ENCODE assay signal across 12 mouse cellular contexts in genomic region chr9:44067960-44068330, GRCm38 (mm10). TPM values are rescaled to one million over a fixed set of nuclear protein-coding genes. Genes with fewer than 3 reads are reported as not detected.
DNase-seq lines count a peak whose midpoint lies in the region; ATAC-seq and TF ChIP-seq lines count a peak whose summit lies in the region.
"Had no signal": no experiment of that assay in that cellular context is flagged by ENCODE, and none has a peak within 500 bp of the region (broad histone marks: within the 10 kb centered on the region; RNA-seq: fewer than 3 reads in every experiment).

No protein-coding gene starts in this region.

- no peak overlapping the region for H3K4me3 ChIP-seq in forebrain, postnatal 0 days (ENCODE audit: low read depth, low read length)
- no peak overlapping the region for H3K4me3 ChIP-seq in forebrain, embryonic 14.5 days (ENCODE audit: low read depth, low read length)
- H3K4me3 ChIP-seq in limb, embryonic 12.5 days (replicated peaks), result no peak overlapping the region
- no peak overlapping the region for H3K4me3 ChIP-seq in limb, embryonic 10.5 days
- peak overlapping the region; percentile 93; the same call in 1 of the 2 replicates for H3K4me3 ChIP-seq in cortical plate, adult 2 months (ENCODE audit: insufficient read depth, low read length)
- peak overlapping the region; percentile 57 for H3K4me3 ChIP-seq in limb, embryonic 13.5 days

- H3K4me1 ChIP-seq in forebrain, postnatal 0 days (ENCODE audit: insufficient read depth), result peaks cover 7% of the 10 kb centered on the region; the same call in 1 of the 2 replicates
- peaks cover 17% of the 10 kb centered on the region for H3K4me1 ChIP-seq in forebrain, embryonic 14.5 days (ENCODE audit: control insufficient read depth, insufficient read depth, low read length)
- peaks cover 35% of the 10 kb centered on the region for H3K4me1 ChIP-seq in limb, embryonic 12.5 days (replicated peaks)
- H3K4me1 ChIP-seq in limb, embryonic 10.5 days, result peaks cover 45% of the 10 kb centered on the region
- H3K4me1 ChIP-seq in cortical plate, adult 2 months (ENCODE audit: control insufficient read depth, insufficient read depth, low read length), result no peaks in the 10 kb centered on the region
- peaks cover 39% of the 10 kb centered on the region for H3K4me1 ChIP-seq in limb, embryonic 13.5 days

- 83% methylated on average over 6 of the region's 6 CpGs for WGBS in forebrain, postnatal 0 days
- WGBS in forebrain, embryonic 14.5 days, result 94% methylated on average over 6 of the region's 6 CpGs
- 72% methylated on average over 6 of the region's 6 CpGs for WGBS in limb, embryonic 12.5 days
- WGBS in limb, embryonic 10.5 days, result 65% methylated on average over 6 of the region's 6 CpGs
- WGBS in limb, embryonic 13.5 days, result 76% methylated on average over 6 of the region's 6 CpGs

- no peaks in the 10 kb centered on the region for H3K9me3 ChIP-seq in forebrain, postnatal 0 days (ENCODE audit: low read length)
- no peaks in the 10 kb centered on the region for H3K9me3 ChIP-seq in forebrain, embryonic 14.5 days (replicated peaks; ENCODE audit: control insufficient read depth, low read length)
- H3K9me3 ChIP-seq in limb, embryonic 12.5 days, result no peaks in the 10 kb centered on the region
- H3K9me3 ChIP-seq in limb, embryonic 10.5 days (replicated peaks), result no peaks in the 10 kb centered on the region
- no peaks in the 10 kb centered on the region for H3K9me3 ChIP-seq in limb, embryonic 13.5 days
- H3K9me3 ChIP-seq: midbrain, embryonic 13.5 days had no signal

- no peak for ATAC-seq in forebrain, postnatal 0 days
- no peak for ATAC-seq in forebrain, embryonic 14.5 days
- ATAC-seq in limb, embryonic 12.5 days (ENCODE audit: insufficient number of reproducible peaks, insufficient read depth, low FRiP score, low TSS enrichment, low read depth), result no peak
- no peak for ATAC-seq in limb, embryonic 13.5 days (ENCODE audit: low FRiP score, low read depth)
- ATAC-seq in megakaryocyte, adult 5-6 weeks (ENCODE audit: poor library complexity, severe bottlenecking), result no peak

- no peak for TF ChIP-seq CTCF in forebrain, postnatal 0 days (IDR thresholded peaks at IDR 0.05; ENCODE audit: low read depth)
- TF ChIP-seq CTCF in cortical plate, adult 2 months (IDR thresholded peaks at IDR 0.05; ENCODE audit: extremely low read depth, insufficient read depth, low read length), result no peak

- DNase-seq in forebrain, postnatal 0 days, result no peak
- DNase-seq in forebrain, embryonic 14.5 days (ENCODE audit: low spot score), result no peak
- no peak for DNase-seq in limb, embryonic 10.5 days (ENCODE audit: low spot score)
- DNase-seq in frontal cortex, postnatal 25 days (ENCODE audit: low spot score in 2 of 2), result no peak

- H3K9ac ChIP-seq in forebrain, postnatal 0 days, result no peak overlapping the region
- no peak overlapping the region for H3K9ac ChIP-seq in forebrain, embryonic 14.5 days (ENCODE audit: low read length)
- H3K9ac ChIP-seq in limb, embryonic 12.5 days (replicated peaks), result no peak overlapping the region
- no peak overlapping the region for H3K9ac ChIP-seq in limb, embryonic 13.5 days

- peak overlapping the region; percentile 95; the same call in 1 of the 2 replicates for H3K4me2 ChIP-seq in forebrain, postnatal 0 days (ENCODE audit: low read depth)
- no peak overlapping the region for H3K4me2 ChIP-seq in forebrain, embryonic 14.5 days (ENCODE audit: low read length)
- H3K4me2 ChIP-seq in limb, embryonic 12.5 days, result peak overlapping the region; percentile 90
- peak overlapping the region; percentile 94 for H3K4me2 ChIP-seq in limb, embryonic 13.5 days (replicated peaks)

- no peak overlapping the region for H3K27ac ChIP-seq in forebrain, postnatal 0 days (ENCODE audit: low read depth, low read length)
- no peak overlapping the region for H3K27ac ChIP-seq in forebrain, embryonic 14.5 days (ENCODE audit: low read depth, low read length)
- no peak overlapping the region for H3K27ac ChIP-seq in limb, embryonic 12.5 days
- no peak overlapping the region for H3K27ac ChIP-seq in limb, embryonic 10.5 days
- no peak overlapping the region for H3K27ac ChIP-seq in cortical plate, adult 2 months (ENCODE audit: insufficient read depth, low read length)
- H3K27ac ChIP-seq in limb, embryonic 13.5 days, result no peak overlapping the region
- H3K27ac ChIP-seq: midbrain, embryonic 13.5 days had no signal

- H3K36me3 ChIP-seq in forebrain, postnatal 0 days (ENCODE audit: insufficient read depth), result no peaks in the 10 kb centered on the region
- no peaks in the 10 kb centered on the region for H3K36me3 ChIP-seq in forebrain, embryonic 14.5 days (ENCODE audit: control insufficient read depth, insufficient read depth, low read length)
- no peaks in the 10 kb centered on the region for H3K36me3 ChIP-seq in limb, embryonic 12.5 days
- H3K36me3 ChIP-seq in limb, embryonic 10.5 days, result no peaks in the 10 kb centered on the region
- H3K36me3 ChIP-seq in limb, embryonic 13.5 days, result no peaks in the 10 kb centered on the region
- H3K36me3 ChIP-seq: midbrain, embryonic 13.5 days had no signal

- TF ChIP-seq POLR2A in cortical plate, adult 2 months (IDR thresholded peaks at IDR 0.05; ENCODE audit: extremely low read depth, insufficient read depth, low read length), result no peak

- H3K27me3 ChIP-seq in forebrain, postnatal 0 days (ENCODE audit: insufficient read depth, low read length), result no peaks in the 10 kb centered on the region
- no peaks in the 10 kb centered on the region for H3K27me3 ChIP-seq in forebrain, embryonic 14.5 days (replicated peaks; ENCODE audit: control insufficient read depth, insufficient read depth, low read length)
- H3K27me3 ChIP-seq in limb, embryonic 12.5 days, result peaks cover 18% of the 10 kb centered on the region
- peaks cover 17% of the 10 kb centered on the region for H3K27me3 ChIP-seq in limb, embryonic 10.5 days (ENCODE audit: low read depth, poor library complexity, severe bottlenecking)
- peaks cover 14% of the 10 kb centered on the region for H3K27me3 ChIP-seq in limb, embryonic 13.5 days

RNA-seq across cellular contexts. Expression of gene Usp2, which starts 1.1 kb away (rescaled TPM):
- total RNA-seq in forebrain, postnatal 0 days (2014; rRNA removed), result 10.5 and 16.6 TPM in 2 replicates
- polyA plus RNA-seq in forebrain, postnatal 0 days (2015; fragmentation: Nextera tagmentation; extraction: Ambion mirVana), result 14.9 and 20.2 TPM in 2 replicates
- polyA plus RNA-seq in forebrain, embryonic 14.5 days (2014; fragmentation: Nextera tagmentation; extraction: Ambion mirVana), result 6.9 and 8.2 TPM in 2 replicates
- polyA plus RNA-seq in limb, embryonic 12.5 days (2016; fragmentation: Nextera tagmentation; extraction: Ambion mirVana), result 8.5 and 11.0 TPM in 2 replicates
- 8.9 and 10.7 TPM in 2 replicates for polyA plus RNA-seq in limb, embryonic 10.5 days (2016; fragmentation: Nextera tagmentation; extraction: Ambion mirVana)
- 50.1 and 50.9 TPM in 2 replicates for polyA plus RNA-seq in cortical plate, adult 2 months (2012; rRNA removed)
- 14.6 and 14.7 TPM in 2 replicates for polyA plus RNA-seq in limb, embryonic 13.5 days (2015; fragmentation: Nextera tagmentation; extraction: Ambion mirVana)
- 1.3 and 4.5 TPM in 2 replicates for total RNA-seq in megakaryocyte, adult 5-6 weeks (2015)
- 1.1 and 1.3 TPM in 2 replicates for total RNA-seq in megakaryocyte, adult 5-6 weeks (2017)

RNA-seq across cellular contexts. Expression of gene Thy1, which starts 24.8 kb away (rescaled TPM):
- 31.6 and 37.6 TPM in 2 replicates for total RNA-seq in forebrain, postnatal 0 days (2014; rRNA removed)
- polyA plus RNA-seq in forebrain, postnatal 0 days (2015; fragmentation: Nextera tagmentation; extraction: Ambion mirVana), result 18.4 and 23.2 TPM in 2 replicates
- polyA plus RNA-seq in forebrain, embryonic 14.5 days (2014; fragmentation: Nextera tagmentation; extraction: Ambion mirVana), result 3.6 and 5.0 TPM in 2 replicates
- 0.47 TPM in 1 of 2 replicates, not detected in the other for polyA plus RNA-seq in limb, embryonic 12.5 days (2016; fragmentation: Nextera tagmentation; extraction: Ambion mirVana)
- polyA plus RNA-seq in limb, embryonic 10.5 days (2016; fragmentation: Nextera tagmentation; extraction: Ambion mirVana), result 0.21 TPM in 1 of 2 replicates, not detected in the other
- 1,180 and 1,226 TPM in 2 replicates for polyA plus RNA-seq in cortical plate, adult 2 months (2012; rRNA removed)
- polyA plus RNA-seq in limb, embryonic 13.5 days (2015; fragmentation: Nextera tagmentation; extraction: Ambion mirVana), result 3.4 and 5.1 TPM in 2 replicates
- total RNA-seq in megakaryocyte, adult 5-6 weeks (2015), result 16.0 and 16.7 TPM in 2 replicates
- total RNA-seq in megakaryocyte, adult 5-6 weeks (2017), result 7.5 and 10.5 TPM in 2 replicates

RNA-seq across cellular contexts. Expression of gene Mfrp, which starts 33.6 kb away (rescaled TPM):
- total RNA-seq in forebrain, postnatal 0 days (2014; rRNA removed), result 0.67 and 1.2 TPM in 2 replicates
- polyA plus RNA-seq in forebrain, postnatal 0 days (2015; fragmentation: Nextera tagmentation; extraction: Ambion mirVana), result 0.08 and 0.13 TPM in 2 replicates
- 0.31 TPM in 1 of 2 replicates, not detected in the other for polyA plus RNA-seq in forebrain, embryonic 14.5 days (2014; fragmentation: Nextera tagmentation; extraction: Ambion mirVana)
- 0.29 and 0.40 TPM in 2 replicates for polyA plus RNA-seq in limb, embryonic 12.5 days (2016; fragmentation: Nextera tagmentation; extraction: Ambion mirVana)
- polyA plus RNA-seq in limb, embryonic 10.5 days (2016; fragmentation: Nextera tagmentation; extraction: Ambion mirVana), result 0.13 and 0.14 TPM in 2 replicates
- 0.15 and 0.35 TPM in 2 replicates for polyA plus RNA-seq in cortical plate, adult 2 months (2012; rRNA removed)
- polyA plus RNA-seq in limb, embryonic 13.5 days (2015; fragmentation: Nextera tagmentation; extraction: Ambion mirVana), result 0.13 and 0.17 TPM in 2 replicates
- total RNA-seq in megakaryocyte, adult 5-6 weeks (2015), result not detected in 2 replicates
- 0.24 TPM in 1 of 2 replicates, not detected in the other for total RNA-seq in megakaryocyte, adult 5-6 weeks (2017)
- total RNA-seq: gastrocnemius, postnatal 4 days had no signal
- polyA plus RNA-seq: large intestine, adult 2 months; liver, embryonic 16.5 days had no signal

RNA-seq across cellular contexts. Expression of gene C1qtnf5, which starts 39.1 kb away (rescaled TPM):
- 17.3 and 18.4 TPM in 2 replicates for total RNA-seq in forebrain, postnatal 0 days (2014; rRNA removed)
- 8.7 and 9.3 TPM in 2 replicates for polyA plus RNA-seq in forebrain, postnatal 0 days (2015; fragmentation: Nextera tagmentation; extraction: Ambion mirVana)
- 2.6 and 3.2 TPM in 2 replicates for polyA plus RNA-seq in forebrain, embryonic 14.5 days (2014; fragmentation: Nextera tagmentation; extraction: Ambion mirVana)
- polyA plus RNA-seq in limb, embryonic 12.5 days (2016; fragmentation: Nextera tagmentation; extraction: Ambion mirVana), result 0.84 TPM in 1 of 2 replicates, not detected in the other
- 0.24 TPM in 1 of 2 replicates, not detected in the other for polyA plus RNA-seq in limb, embryonic 10.5 days (2016; fragmentation: Nextera tagmentation; extraction: Ambion mirVana)
- polyA plus RNA-seq in cortical plate, adult 2 months (2012; rRNA removed), result 24.7 and 30.5 TPM in 2 replicates
- polyA plus RNA-seq in limb, embryonic 13.5 days (2015; fragmentation: Nextera tagmentation; extraction: Ambion mirVana), result 2.6 and 3.4 TPM in 2 replicates
- 0.27 TPM in 1 of 2 replicates, not detected in the other for total RNA-seq in megakaryocyte, adult 5-6 weeks (2015)
- total RNA-seq in megakaryocyte, adult 5-6 weeks (2017), result 0.40 TPM in 1 of 2 replicates, not detected in the other

RNA-seq across cellular contexts. Expression of gene Gm49380, which starts 45.4 kb away (rescaled TPM):
- total RNA-seq in forebrain, postnatal 0 days (2014; rRNA removed), result 0.81 TPM in 1 of 2 replicates, not detected in the other
- 0.11 TPM in 1 of 2 replicates, not detected in the other for polyA plus RNA-seq in forebrain, postnatal 0 days (2015; fragmentation: Nextera tagmentation; extraction: Ambion mirVana)
- polyA plus RNA-seq in forebrain, embryonic 14.5 days (2014; fragmentation: Nextera tagmentation; extraction: Ambion mirVana), result 0.11 and 0.16 TPM in 2 replicates
- polyA plus RNA-seq in limb, embryonic 12.5 days (2016; fragmentation: Nextera tagmentation; extraction: Ambion mirVana), result 0.08 and 0.17 TPM in 2 replicates
- polyA plus RNA-seq in limb, embryonic 10.5 days (2016; fragmentation: Nextera tagmentation; extraction: Ambion mirVana), result 0.10 and 0.35 TPM in 2 replicates
- polyA plus RNA-seq in cortical plate, adult 2 months (2012; rRNA removed), result 0.10 and 0.19 TPM in 2 replicates
- 0.09 and 0.10 TPM in 2 replicates for polyA plus RNA-seq in limb, embryonic 13.5 days (2015; fragmentation: Nextera tagmentation; extraction: Ambion mirVana)
- not detected in 2 replicates for total RNA-seq in megakaryocyte, adult 5-6 weeks (2015)
- not detected in 2 replicates for total RNA-seq in megakaryocyte, adult 5-6 weeks (2017)
- polyA plus RNA-seq: large intestine, adult 2 months; liver, embryonic 16.5 days had no signal

Comparison
In these comparisons a context has a peak if more than half of its experiments do, and no peak if none do; other contexts are left out.
1. H3K4me3 ChIP-seq: peak in cortical plate, adult 2 months (single experiment) and limb, embryonic 13.5 days (single experiment); none in forebrain, postnatal 0 days (single experiment), forebrain, embryonic 14.5 days (single experiment), limb, embryonic 12.5 days (single experiment) and limb, embryonic 10.5 days (single experiment).
2. RNA of gene Thy1, which starts 24.8 kb away (polyA plus RNA-seq): 1,180 to 1,226 TPM in cortical plate, adult 2 months; 18.4 to 23.2 TPM in forebrain, postnatal 0 days, 3.4 to 5.1 TPM in limb, embryonic 13.5 days, 3.6 to 5.0 TPM in forebrain, embryonic 14.5 days, 0.21 TPM in limb, embryonic 10.5 days and 0.47 TPM in limb, embryonic 12.5 days; every median in the first group is over 10 times any median in the second.